Mouse (Mus musculus): Measurements from ENCODE around the gene Dgke. TPM values are rescaled to one million over a fixed set of nuclear protein-coding genes. Genes with fewer than 3 reads are reported as not detected.

The Dgke gene
- polyA plus RNA-seq, 2 experiments: 0.39 to 0.63 TPM

GRCm38 (mm10) chr11:89020681-89021305 lies 45.9 kb downstream of the Dgke start:
- H3K9me3 ChIP-seq (ENCODE audit: control insufficient read depth, low read length): no peaks in the 10 kb centered on the region
- no peak for DNase-seq (ENCODE audit: low read depth in 3 of 3, low spot score in 3 of 3)
- H3K4me3 ChIP-seq (ENCODE audit: insufficient read depth in 1 of 2, low read depth in 2 of 2, low read length in 2 of 2): no peak overlapping the region
- no peak overlapping the region for H3K4me2 ChIP-seq (ENCODE audit: low read depth)
- H3K9ac ChIP-seq (replicated peaks): no peak overlapping the region
- no peak for ATAC-seq (ENCODE audit: insufficient read depth)
- no peak for TF ChIP-seq EP300 (IDR thresholded peaks at IDR 0.05; ENCODE audit: low read depth)
- TF ChIP-seq CTCF (IDR thresholded peaks at IDR 0.05; ENCODE audit: low read depth): peak; percentile 58
- WGBS (ENCODE audit: insufficient replicate concordance): 65% methylated on average over 9 of the region's 9 CpGs
- H3K36me3 ChIP-seq (replicated peaks; ENCODE audit: control insufficient read depth, insufficient read depth, low read depth): peaks cover 34% of the 10 kb centered on the region
- H3K27me3 ChIP-seq (ENCODE audit: control insufficient read depth, insufficient read depth, low read length): no peaks in the 10 kb centered on the region
- peaks cover 40 to 57% of the 10 kb centered on the region in 2 experiments for H3K4me1 ChIP-seq (replicated peaks; ENCODE audit: control insufficient read depth in 2 of 2, insufficient read depth in 2 of 2, low read length in 1 of 2)
- H3K27ac ChIP-seq: no peak overlapping the region

DNA sequence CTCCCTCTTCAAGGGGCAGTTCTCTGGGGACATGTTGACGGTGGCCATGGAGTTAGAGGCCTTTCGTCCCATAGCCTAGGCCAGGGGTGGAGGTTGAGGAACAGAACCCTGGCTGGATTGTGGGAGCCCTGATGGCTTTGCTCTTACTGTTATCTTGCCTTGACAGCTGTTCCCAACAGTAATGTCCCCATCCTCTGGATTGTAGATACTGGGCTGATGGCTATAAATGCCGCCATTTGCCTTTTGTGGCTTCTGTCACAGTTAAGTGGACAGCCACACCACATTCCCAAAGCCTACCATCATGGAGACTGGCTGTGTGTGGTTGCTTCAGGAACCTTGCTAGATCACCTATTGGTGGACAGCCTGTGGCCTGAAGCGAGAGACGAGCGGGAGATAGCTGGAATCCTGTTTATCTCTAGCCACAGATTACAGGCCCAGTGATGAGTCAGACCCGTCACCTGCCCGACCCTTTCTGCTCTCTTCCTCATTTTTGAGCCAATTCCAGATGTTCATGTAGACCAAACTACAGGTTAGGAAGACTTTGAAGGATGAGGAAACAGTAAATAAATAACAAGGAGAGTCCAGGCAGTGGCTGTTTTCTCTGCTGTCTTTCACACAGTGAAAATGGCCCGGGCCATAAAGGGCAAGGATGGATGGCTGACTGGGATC lies 49.0 kb downstream of the Dgke start:
- H3K4me2 ChIP-seq (ENCODE audit: low read depth): peak overlapping the region; percentile 57
- ATAC-seq (ENCODE audit: insufficient read depth): peak; percentile 91
- H3K27ac ChIP-seq: peak overlapping the region; percentile 43

GRCm38 (mm10) chr11:89012241-89012640 lies 54.4 kb downstream of the Dgke start:
- peaks cover 90% of the 10 kb centered on the region for H3K36me3 ChIP-seq (replicated peaks; ENCODE audit: control insufficient read depth, insufficient read depth, low read depth)
- no peak overlapping the region for H3K9ac ChIP-seq (replicated peaks)
- no peak overlapping the region for H3K4me3 ChIP-seq (ENCODE audit: insufficient read depth in 1 of 2, low read depth in 2 of 2, low read length in 2 of 2)
- no peak overlapping the region for H3K27ac ChIP-seq
- WGBS (ENCODE audit: insufficient replicate concordance): 63% methylated on average over 5 of the region's 5 CpGs
- no peak overlapping the region for H3K4me2 ChIP-seq (ENCODE audit: low read depth)
- ATAC-seq (ENCODE audit: insufficient read depth): no peak
- TF ChIP-seq EP300 (IDR thresholded peaks at IDR 0.05; ENCODE audit: low read depth) (no peak), CTCF (IDR thresholded peaks at IDR 0.05; ENCODE audit: low read depth) (no peak)
- DNase-seq (ENCODE audit: low read depth in 3 of 3, low spot score in 3 of 3): no peak
- no peaks in the 10 kb centered on the region for H3K27me3 ChIP-seq (ENCODE audit: control insufficient read depth, insufficient read depth, low read length)
- peaks cover 8 to 16% of the 10 kb centered on the region in 2 experiments for H3K4me1 ChIP-seq (replicated peaks; ENCODE audit: control insufficient read depth in 2 of 2, insufficient read depth in 2 of 2, low read length in 1 of 2)
- H3K9me3 ChIP-seq (ENCODE audit: control insufficient read depth, low read length): no peaks in the 10 kb centered on the region

More for the DNA sequence above, 49.0 kb downstream of the Dgke start:
- peaks cover 63% of the 10 kb centered on the region for H3K36me3 ChIP-seq (replicated peaks; ENCODE audit: control insufficient read depth, insufficient read depth, low read depth)
- peak; percentile 69 to 75 (median 71) for DNase-seq (ENCODE audit: low read depth in 3 of 3, low spot score in 3 of 3)
- H3K27me3 ChIP-seq (ENCODE audit: control insufficient read depth, insufficient read depth, low read length): no peaks in the 10 kb centered on the region
- TF ChIP-seq EP300 (IDR thresholded peaks at IDR 0.05; ENCODE audit: low read depth) (peak; percentile 88), CTCF (IDR thresholded peaks at IDR 0.05; ENCODE audit: low read depth) (no peak)
- H3K4me3 ChIP-seq (ENCODE audit: insufficient read depth in 1 of 2, low read depth in 2 of 2, low read length in 2 of 2): peak overlapping the region in 1 of 2 experiments; percentile 3; a peak in 1 of 4 replicates
- no peaks in the 10 kb centered on the region for H3K9me3 ChIP-seq (ENCODE audit: control insufficient read depth, low read length)
- H3K9ac ChIP-seq (replicated peaks): peak overlapping the region; percentile 34
- 28% methylated on average over 9 of the region's 9 CpGs for WGBS (ENCODE audit: insufficient replicate concordance)
- peaks cover 40 to 51% of the 10 kb centered on the region in 2 experiments for H3K4me1 ChIP-seq (replicated peaks; ENCODE audit: control insufficient read depth in 2 of 2, insufficient read depth in 2 of 2, low read length in 1 of 2)

DNA sequence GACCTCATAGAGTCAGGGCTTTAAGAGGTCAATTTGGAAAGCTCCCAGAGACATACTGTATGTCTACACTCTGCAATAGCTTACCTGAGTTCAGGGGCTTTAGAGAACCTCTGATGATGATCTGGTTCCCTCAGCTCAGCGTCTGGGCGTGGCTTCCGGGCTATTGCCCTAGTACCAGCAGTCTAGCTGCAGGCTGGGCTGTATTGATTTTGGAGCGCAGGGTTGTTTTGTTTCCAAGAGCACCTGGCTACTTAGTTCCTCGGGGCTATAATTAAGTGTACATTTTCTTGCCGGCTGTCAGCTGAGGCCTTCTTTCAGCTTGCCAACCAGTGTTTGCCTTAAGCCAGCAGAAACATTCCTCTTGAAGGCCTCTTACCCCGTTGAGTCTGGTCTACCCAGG lies 57.2 kb downstream of the Dgke start:
- Histone ChIP-seq H3K4me2 (ENCODE audit: low read depth) (no peak overlapping the region), H3K4me3 (ENCODE audit: insufficient read depth in 1 of 2, low read depth in 2 of 2, low read length in 2 of 2) (no peak overlapping the region), H3K36me3 (replicated peaks; ENCODE audit: control insufficient read depth, insufficient read depth, low read depth) (peaks cover 92% of the 10 kb centered on the region), H3K27ac (no peak overlapping the region), H3K9me3 (ENCODE audit: control insufficient read depth, low read length) (no peaks in the 10 kb centered on the region), H3K27me3 (ENCODE audit: control insufficient read depth, insufficient read depth, low read length) (no peaks in the 10 kb centered on the region), H3K9ac (replicated peaks) (no peak overlapping the region), H3K4me1 (replicated peaks; ENCODE audit: control insufficient read depth in 2 of 2, insufficient read depth in 2 of 2, low read length in 1 of 2) (peaks cover 0 to 11% of the 10 kb centered on the region in 2 experiments; a peak in 2 of 4 replicates)
- TF ChIP-seq EP300 (IDR thresholded peaks at IDR 0.05; ENCODE audit: low read depth): no peak
- TF ChIP-seq CTCF (IDR thresholded peaks at IDR 0.05; ENCODE audit: low read depth): no peak
- DNase-seq (ENCODE audit: low read depth in 3 of 3, low spot score in 3 of 3): no peak
- peak; percentile 39; the same call in 1 of the 2 replicates for ATAC-seq (ENCODE audit: insufficient read depth)
- whole genome bisulfite sequencing (ENCODE audit: insufficient replicate concordance): 77% methylated on average over 7 of the region's 7 CpGs

DNA sequence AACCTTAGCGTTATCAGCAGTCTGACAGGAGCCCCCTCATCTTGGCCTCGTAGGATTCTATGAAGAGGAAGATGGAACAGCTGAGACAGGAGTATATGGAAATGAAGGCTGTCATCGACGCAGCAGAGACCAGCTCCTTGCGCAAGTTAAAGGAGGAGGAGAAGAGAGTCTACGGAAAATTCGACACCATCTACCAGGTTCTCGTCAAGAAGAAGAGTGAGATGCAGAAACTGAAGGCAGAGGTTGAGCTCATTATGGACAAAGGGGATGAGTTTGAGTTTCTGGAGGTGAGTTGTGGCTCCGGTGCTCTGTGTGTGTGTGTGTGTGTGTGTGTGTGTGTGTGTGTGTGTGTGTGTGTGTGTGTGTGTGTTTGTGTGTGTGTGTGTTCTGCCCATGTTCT lies 57.6 kb downstream of the Dgke start:
- no peaks in the 10 kb centered on the region for H3K27me3 ChIP-seq (ENCODE audit: control insufficient read depth, insufficient read depth, low read length)
- TF ChIP-seq CTCF (IDR thresholded peaks at IDR 0.05; ENCODE audit: low read depth): no peak
- TF ChIP-seq EP300 (IDR thresholded peaks at IDR 0.05; ENCODE audit: low read depth): no peak
- WGBS (ENCODE audit: insufficient replicate concordance): 80% methylated on average over 9 of the region's 9 CpGs
- H3K9ac ChIP-seq (replicated peaks): no peak overlapping the region
- no peak overlapping the region for H3K4me3 ChIP-seq (ENCODE audit: insufficient read depth in 1 of 2, low read depth in 2 of 2, low read length in 2 of 2)
- peaks cover 0 to 11% of the 10 kb centered on the region in 2 experiments; a peak in 3 of 4 replicates for H3K4me1 ChIP-seq (replicated peaks; ENCODE audit: control insufficient read depth in 2 of 2, insufficient read depth in 2 of 2, low read length in 1 of 2)
- H3K9me3 ChIP-seq (ENCODE audit: control insufficient read depth, low read length): no peaks in the 10 kb centered on the region
- DNase-seq (ENCODE audit: low read depth in 3 of 3, low spot score in 3 of 3) (no peak), ATAC-seq (ENCODE audit: insufficient read depth) (no peak)
- H3K36me3 ChIP-seq (replicated peaks; ENCODE audit: control insufficient read depth, insufficient read depth, low read depth): peaks cover 88% of the 10 kb centered on the region
- H3K4me2 ChIP-seq (ENCODE audit: low read depth): no peak overlapping the region
- H3K27ac ChIP-seq: no peak overlapping the region
